Mouse (Mus musculus): ENCODE measurements at regions not wholly inside any gene's neighbourhood (a gene's known extent, or its start where the extent isn't known, plus 50 kb on each side); places are given as distances from the start of the nearest gene placed in this dataset.

GRCm38 (mm10) chr4:90094196-90094595, 124.4 kb upstream of the Zfp352 start:
- Histone ChIP-seq H3K9ac (ENCODE audit: low read length) (no peak overlapping the region), H3K27ac (ENCODE audit: low read depth, low read length) (no peak overlapping the region), H3K4me2 (ENCODE audit: low read length) (no peak overlapping the region), H3K9me3 (replicated peaks; ENCODE audit: control insufficient read depth, low read length) (no peaks in the 10 kb centered on the region), H3K36me3 (ENCODE audit: control insufficient read depth, insufficient read depth, low read length) (no peaks in the 10 kb centered on the region), H3K4me1 (ENCODE audit: control insufficient read depth, insufficient read depth, low read length) (no peaks in the 10 kb centered on the region), H3K27me3 (replicated peaks; ENCODE audit: control insufficient read depth, insufficient read depth, low read length) (no peaks in the 10 kb centered on the region), H3K4me3 (ENCODE audit: low read depth, low read length) (no peak overlapping the region)
- ATAC-seq (no peak), DNase-seq (ENCODE audit: low spot score) (no peak)
- WGBS, result 42% methylated on average over 5 of the region's 5 CpGs

DNA sequence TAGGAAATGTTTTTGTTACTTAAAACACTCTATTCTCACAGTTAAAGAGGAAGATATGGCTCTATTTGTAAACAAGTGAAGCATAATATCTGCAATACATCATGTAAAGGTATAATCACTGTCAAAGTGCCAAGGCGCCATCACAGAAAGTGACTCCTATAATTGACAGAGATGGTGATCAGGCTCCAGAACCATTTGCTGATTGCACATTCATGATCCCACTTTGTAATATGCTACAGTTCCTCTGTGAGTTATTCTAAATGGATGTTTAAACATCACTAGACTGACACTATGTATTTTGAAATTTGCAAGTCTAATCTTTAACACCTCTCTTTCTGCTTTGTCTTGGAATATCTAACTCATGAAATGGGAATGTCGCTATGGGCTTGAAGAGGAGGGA, 109.8 kb upstream of the Zfp352 start:
- Histone ChIP-seq H3K4me3 (ENCODE audit: low read depth, low read length) (no peak overlapping the region), H3K27ac (ENCODE audit: low read depth, low read length) (no peak overlapping the region), H3K9ac (ENCODE audit: low read length) (no peak overlapping the region), H3K4me2 (ENCODE audit: low read length) (no peak overlapping the region), H3K4me1 (ENCODE audit: control insufficient read depth, insufficient read depth, low read length) (no peaks in the 10 kb centered on the region), H3K27me3 (replicated peaks; ENCODE audit: control insufficient read depth, insufficient read depth, low read length) (no peaks in the 10 kb centered on the region), H3K36me3 (ENCODE audit: control insufficient read depth, insufficient read depth, low read length) (no peaks in the 10 kb centered on the region), H3K9me3 (replicated peaks; ENCODE audit: control insufficient read depth, low read length) (no peaks in the 10 kb centered on the region)
- 88% methylated on average over 2 of the region's 2 CpGs for WGBS
- ATAC-seq, result no peak
- DNase-seq (ENCODE audit: low spot score), result peak; percentile 43

GRCm38 (mm10) chr4:90125873-90126272, 92.7 kb upstream of the Zfp352 start:
- no peaks in the 10 kb centered on the region for H3K36me3 ChIP-seq (ENCODE audit: control insufficient read depth, insufficient read depth, low read length)
- no peaks in the 10 kb centered on the region for H3K4me1 ChIP-seq (ENCODE audit: control insufficient read depth, insufficient read depth, low read length)
- H3K9ac ChIP-seq (ENCODE audit: low read length), result no peak overlapping the region
- H3K27me3 ChIP-seq (replicated peaks; ENCODE audit: control insufficient read depth, insufficient read depth, low read length), result no peaks in the 10 kb centered on the region
- ATAC-seq (no peak), DNase-seq (ENCODE audit: low spot score) (no peak)
- no peak overlapping the region for H3K4me3 ChIP-seq (ENCODE audit: low read depth, low read length)
- no peak overlapping the region for H3K27ac ChIP-seq (ENCODE audit: low read depth, low read length)
- no peaks in the 10 kb centered on the region for H3K9me3 ChIP-seq (replicated peaks; ENCODE audit: control insufficient read depth, low read length)
- H3K4me2 ChIP-seq (ENCODE audit: low read length), result no peak overlapping the region

DNA sequence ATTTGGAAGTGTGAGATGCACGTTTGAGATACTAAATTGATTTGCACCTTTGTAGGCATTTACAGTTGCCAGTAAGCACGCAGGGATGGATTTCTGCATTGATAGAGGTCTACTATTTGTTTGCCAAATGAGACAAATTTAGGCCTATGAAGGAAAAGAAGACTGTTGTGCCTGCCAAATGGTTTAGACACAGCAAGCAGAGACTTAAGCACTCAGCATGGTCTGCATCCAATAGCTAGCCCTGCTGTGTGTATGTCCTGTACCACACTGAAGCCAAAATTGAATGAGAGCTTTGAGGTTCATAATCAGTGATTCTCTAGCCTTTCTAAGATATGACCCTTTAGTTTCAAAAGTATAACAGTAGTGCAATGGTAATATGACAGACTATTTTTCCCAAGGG, 74.5 kb upstream of the Zfp352 start:
- WGBS, result 83% methylated on average over 2 of the region's 2 CpGs
- no peak overlapping the region for H3K27ac ChIP-seq (ENCODE audit: low read depth, low read length)
- DNase-seq (ENCODE audit: low spot score) (peak; percentile 31), ATAC-seq (peak; percentile 26; the same call in 1 of the 2 replicates)
- H3K4me1 ChIP-seq (ENCODE audit: control insufficient read depth, insufficient read depth, low read length), result no peaks in the 10 kb centered on the region
- H3K4me2 ChIP-seq (ENCODE audit: low read length), result no peak overlapping the region
- H3K36me3 ChIP-seq (ENCODE audit: control insufficient read depth, insufficient read depth, low read length), result no peaks in the 10 kb centered on the region
- no peak overlapping the region for H3K9ac ChIP-seq (ENCODE audit: low read length)
- H3K9me3 ChIP-seq (replicated peaks; ENCODE audit: control insufficient read depth, low read length), result no peaks in the 10 kb centered on the region
- H3K4me3 ChIP-seq (ENCODE audit: low read depth, low read length), result no peak overlapping the region
- no peaks in the 10 kb centered on the region for H3K27me3 ChIP-seq (replicated peaks; ENCODE audit: control insufficient read depth, insufficient read depth, low read length)
